Mouse (Mus musculus) CH12.LX (cell line): ENCODE data around the gene Olfr761.

Experiments
- EP300 ChIP-seq: IDR thresholded peaks from 2 replicates; pipeline ENCODE4 v1.6.1; 2011; ENCODE audit warnings: low read length, improper control_type of control experiment
- KAT2A ChIP-seq: IDR thresholded peaks from 2 replicates; pipeline ENCODE4 v1.6.1; 2012; ENCODE audit warnings: low read length, improper control_type of control experiment, inconsistent platforms; ENCODE audit not compliant: insufficient replicate concordance
- POLR2A ChIP-seq: IDR thresholded peaks from 2 replicates; pipeline ENCODE4 v1.6.1; 2011; ENCODE audit warnings: low read depth, mild to moderate bottlenecking, improper control_type of control experiment, low read length
- RCOR1 ChIP-seq: conservative IDR thresholded peaks from 2 replicates; pipeline ENCODE4 v1.6.1; 2012; ENCODE audit warnings: low read depth, mild to moderate bottlenecking, inconsistent platforms, low read length, improper control_type of control experiment
- TCF12 ChIP-seq: IDR thresholded peaks from 2 replicates; pipeline ENCODE4 v1.6.1; 2014; ENCODE audit warnings: low read depth, mild to moderate bottlenecking, inconsistent platforms, low read length, improper control_type of control experiment

- TF ChIP-seq POLR2A (no peak), EP300 (no peak), KAT2A (no peak), RCOR1 (no peak), TCF12 (no peak)
Measured at GRCm38 (mm10) chr17:37990453-37990961, 37.6 kb upstream of the Olfr761 start.
